In the genomic region with DNA sequence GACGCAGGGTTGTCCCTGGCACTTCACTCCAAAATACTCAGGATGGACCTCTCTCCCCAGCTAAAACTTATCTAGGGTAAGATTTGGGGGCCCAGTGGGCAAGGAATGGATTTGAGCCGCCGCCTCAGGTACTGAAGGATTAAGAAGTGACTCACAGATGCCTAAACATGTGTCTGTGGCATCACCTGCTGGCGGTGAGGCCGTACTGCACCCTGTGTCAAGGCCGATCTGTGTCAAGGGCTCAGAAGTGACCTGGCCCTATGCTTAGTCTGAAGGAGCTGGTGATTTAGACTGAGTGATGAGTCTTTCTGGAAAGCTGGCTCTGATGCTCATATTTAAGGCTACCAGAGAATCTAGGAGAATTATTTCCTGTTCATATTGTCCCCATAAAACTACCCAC, we compare ENCODE assay signal across 8 mouse cellular contexts. TPM values are rescaled to one million over a fixed set of nuclear protein-coding genes. Genes with fewer than 3 reads are reported as not detected.
DNase-seq lines count a peak whose midpoint lies in the region; ATAC-seq and TF ChIP-seq lines count a peak whose summit lies in the region.

No protein-coding gene starts in this region.

- no peaks in the 10 kb centered on the region for H3K36me3 ChIP-seq in hindbrain, embryonic 15.5 days
- no peaks in the 10 kb centered on the region for H3K36me3 ChIP-seq in limb, embryonic 11.5 days (ENCODE audit: control insufficient read depth, insufficient read depth, low read length)
- H3K36me3 ChIP-seq in midbrain, embryonic 15.5 days (replicated peaks): no peaks in the 10 kb centered on the region

- DNase-seq in layer of hippocampus, adult 2 months (ENCODE audit: low spot score in 2 of 2): peak in 1 of 2 experiments; percentile 47
- no peak for DNase-seq in layer of hippocampus, postnatal 36 days
- DNase-seq in limb, embryonic 11.5 days (ENCODE audit: low spot score): peak; percentile 81
- DNase-seq in testis, postnatal 10 days (ENCODE audit: low spot score): peak; percentile 80

- H3K27me3 ChIP-seq in hindbrain, embryonic 15.5 days: no peaks in the 10 kb centered on the region
- no peaks in the 10 kb centered on the region for H3K27me3 ChIP-seq in limb, embryonic 11.5 days (ENCODE audit: control insufficient read depth, insufficient read depth, low read length)
- H3K27me3 ChIP-seq in midbrain, embryonic 15.5 days (replicated peaks): no peaks in the 10 kb centered on the region

- 16% methylated on average over 6 of the region's 6 CpGs for WGBS in hindbrain, embryonic 15.5 days
- whole genome bisulfite sequencing in limb, embryonic 11.5 days: 14% methylated on average over 6 of the region's 6 CpGs
- 21% methylated on average over 6 of the region's 6 CpGs for WGBS in midbrain, embryonic 15.5 days

- no peak overlapping the region for H3K9ac ChIP-seq in hindbrain, embryonic 15.5 days
- H3K9ac ChIP-seq in limb, embryonic 11.5 days (ENCODE audit: low read length): no peak overlapping the region
- no peak overlapping the region for H3K9ac ChIP-seq in midbrain, embryonic 15.5 days

- no peak overlapping the region for H3K27ac ChIP-seq in layer of hippocampus, adult 2 months
- no peak overlapping the region for H3K27ac ChIP-seq in bone marrow macrophage, adult 2 months (ENCODE audit: insufficient read depth, low read depth, low read length)
- no peak overlapping the region for H3K27ac ChIP-seq in hindbrain, embryonic 15.5 days (replicated peaks)
- no peak overlapping the region for H3K27ac ChIP-seq in limb, embryonic 11.5 days (replicated peaks; ENCODE audit: low read depth, low read length)
- H3K27ac ChIP-seq in midbrain, embryonic 15.5 days: no peak overlapping the region

- ATAC-seq in erythroblast, adult 5-6 weeks (replicated peaks; ENCODE audit: low FRiP score, poor library complexity, severe bottlenecking): peak; percentile 82; the same call in 1 of the 2 replicates
- peak; percentile 63; the same call in 1 of the 2 replicates for ATAC-seq in hindbrain, embryonic 15.5 days (ENCODE audit: low FRiP score, low read depth)
- ATAC-seq in limb, embryonic 11.5 days (ENCODE audit: insufficient number of reproducible peaks, low FRiP score, low TSS enrichment, low read depth): no peak; the same call in 1 of the 2 replicates
- ATAC-seq in midbrain, embryonic 15.5 days (replicated peaks): peak; percentile 54

- no peak overlapping the region for H3K4me3 ChIP-seq in layer of hippocampus, adult 2 months
- H3K4me3 ChIP-seq in bone marrow macrophage, adult 2 months (ENCODE audit: insufficient read depth, low read length): no peak overlapping the region
- no peak overlapping the region for H3K4me3 ChIP-seq in hindbrain, embryonic 15.5 days
- no peak overlapping the region for H3K4me3 ChIP-seq in limb, embryonic 11.5 days (ENCODE audit: low read depth, low read length)
- no peak overlapping the region for H3K4me3 ChIP-seq in midbrain, embryonic 15.5 days

- peak; percentile 92 for TF ChIP-seq CTCF in layer of hippocampus, adult 2 months (conservative IDR thresholded peaks at IDR 0.05)
- TF ChIP-seq CTCF in bone marrow macrophage, adult 2 months (IDR thresholded peaks at IDR 0.05; ENCODE audit: low read depth, low read length): peak; percentile 81

- peaks cover 15% of the 10 kb centered on the region for H3K4me1 ChIP-seq in bone marrow macrophage, adult 2 months (ENCODE audit: control insufficient read depth, insufficient read depth, low read length)
- peaks cover 9% of the 10 kb centered on the region for H3K4me1 ChIP-seq in hindbrain, embryonic 15.5 days (replicated peaks)
- H3K4me1 ChIP-seq in limb, embryonic 11.5 days (ENCODE audit: control insufficient read depth, insufficient read depth, low read length): no peaks in the 10 kb centered on the region
- H3K4me1 ChIP-seq in midbrain, embryonic 15.5 days: peaks cover 10% of the 10 kb centered on the region

- no peaks in the 10 kb centered on the region for H3K9me3 ChIP-seq in hindbrain, embryonic 15.5 days
- no peaks in the 10 kb centered on the region for H3K9me3 ChIP-seq in limb, embryonic 11.5 days (ENCODE audit: control insufficient read depth, low read length)
- H3K9me3 ChIP-seq in midbrain, embryonic 15.5 days: no peaks in the 10 kb centered on the region

- TF ChIP-seq POLR2A in bone marrow macrophage, adult 2 months (IDR thresholded peaks at IDR 0.05; ENCODE audit: borderline replicate concordance, low read depth, low read length): no peak

- H3K4me2 ChIP-seq in hindbrain, embryonic 15.5 days: no peak overlapping the region
- H3K4me2 ChIP-seq in limb, embryonic 11.5 days (ENCODE audit: low read depth, severe bottlenecking): no peak overlapping the region
- no peak overlapping the region for H3K4me2 ChIP-seq in midbrain, embryonic 15.5 days

RNA-seq across cellular contexts. Expression of a gene that starts 5.7 kb away (rescaled TPM):
- 100 to 1,000 TPM; 113 to 125 TPM for total RNA-seq in layer of hippocampus, adult 2 months (2021)
- 100 to 1,000 TPM; 107 to 123 TPM for total RNA-seq in layer of hippocampus, postnatal 36 days (2021)
- not detected in 2 replicates for polyA plus RNA-seq in bone marrow macrophage, adult 2 months (2012; ENCODE audit: insufficient read depth, insufficient read length, missing spikeins)
- total RNA-seq in erythroblast, adult 5-6 weeks (2015; ENCODE audit: low replicate concordance): not detected in 2 replicates
- not detected in 2 replicates for total RNA-seq in erythroblast, adult 5-6 weeks (2017; ENCODE audit: low replicate concordance)
- 162 and 175 TPM in 2 replicates for polyA plus RNA-seq in hindbrain, embryonic 15.5 days (2015; fragmentation: Nextera tagmentation; extraction: Ambion mirVana)
- polyA plus RNA-seq in limb, embryonic 11.5 days (2014; fragmentation: Nextera tagmentation; extraction: Ambion mirVana): 12.3 and 13.1 TPM in 2 replicates
- 179 and 188 TPM in 2 replicates for polyA plus RNA-seq in midbrain, embryonic 15.5 days (2015; fragmentation: Nextera tagmentation; extraction: Ambion mirVana)

RNA-seq across cellular contexts. Expression of a gene that starts 15.0 kb away (rescaled TPM):
- under 1 TPM; 0.20 to 0.25 TPM for total RNA-seq in layer of hippocampus, adult 2 months (2021)
- under 1 TPM; 0.18 to 0.25 TPM for total RNA-seq in layer of hippocampus, postnatal 36 days (2021)
- not detected in 2 replicates for polyA plus RNA-seq in bone marrow macrophage, adult 2 months (2012; ENCODE audit: insufficient read depth, insufficient read length, missing spikeins)
- total RNA-seq in erythroblast, adult 5-6 weeks (2015; ENCODE audit: low replicate concordance): not detected in 2 replicates
- 0.43 TPM in 1 of 2 replicates, not detected in the other for total RNA-seq in erythroblast, adult 5-6 weeks (2017; ENCODE audit: low replicate concordance)
- 0.82 and 1.0 TPM in 2 replicates for polyA plus RNA-seq in hindbrain, embryonic 15.5 days (2015; fragmentation: Nextera tagmentation; extraction: Ambion mirVana)
- polyA plus RNA-seq in limb, embryonic 11.5 days (2014; fragmentation: Nextera tagmentation; extraction: Ambion mirVana): 22.0 and 28.4 TPM in 2 replicates
- polyA plus RNA-seq in midbrain, embryonic 15.5 days (2015; fragmentation: Nextera tagmentation; extraction: Ambion mirVana): 0.43 and 0.46 TPM in 2 replicates

RNA-seq across cellular contexts. Expression of a gene that starts 18.8 kb away (rescaled TPM):
- total RNA-seq in layer of hippocampus, adult 2 months (2021): 10 to 100 TPM; 95.0 to 95.5 TPM
- total RNA-seq in layer of hippocampus, postnatal 36 days (2021): 100 to 1,000 TPM in 1 of 2 experiments, 10 to 100 TPM in 1; 92.0 to 100 TPM
- 39.8 and 41.2 TPM in 2 replicates for polyA plus RNA-seq in bone marrow macrophage, adult 2 months (2012; ENCODE audit: insufficient read depth, insufficient read length, missing spikeins)
- not detected in 2 replicates for total RNA-seq in erythroblast, adult 5-6 weeks (2015; ENCODE audit: low replicate concordance)
- 1.4 TPM in 1 of 2 replicates, not detected in the other for total RNA-seq in erythroblast, adult 5-6 weeks (2017; ENCODE audit: low replicate concordance)
- 6.7 and 7.0 TPM in 2 replicates for polyA plus RNA-seq in hindbrain, embryonic 15.5 days (2015; fragmentation: Nextera tagmentation; extraction: Ambion mirVana)
- polyA plus RNA-seq in limb, embryonic 11.5 days (2014; fragmentation: Nextera tagmentation; extraction: Ambion mirVana): 7.7 and 8.3 TPM in 2 replicates
- 6.6 and 7.4 TPM in 2 replicates for polyA plus RNA-seq in midbrain, embryonic 15.5 days (2015; fragmentation: Nextera tagmentation; extraction: Ambion mirVana)

Comparison
In these comparisons a context has a peak if more than half of its experiments do, and no peak if none do; other contexts are left out.
1. DNase-seq: peak in limb, embryonic 11.5 days (single experiment) and testis, postnatal 10 days (single experiment); none in layer of hippocampus, postnatal 36 days (0 of 2).
2. RNA of a gene that starts 5.7 kb away (polyA plus RNA-seq): 179 to 188 TPM in midbrain, embryonic 15.5 days, 162 to 175 TPM in hindbrain, embryonic 15.5 days and 12.3 to 13.1 TPM in limb, embryonic 11.5 days; not detected in bone marrow macrophage, adult 2 months; every median in the first group is over 10 times any median in the second.
3. RNA of a gene that starts 15.0 kb away (polyA plus RNA-seq): 22.0 to 28.4 TPM in limb, embryonic 11.5 days; 0.82 to 1.0 TPM in hindbrain, embryonic 15.5 days, 0.43 to 0.46 TPM in midbrain, embryonic 15.5 days and not detected in bone marrow macrophage, adult 2 months; every median in the first group is over 10 times any median in the second.